Mouse (Mus musculus): ENCODE data around the gene Mt3. TPM values are rescaled to one million over a fixed set of nuclear protein-coding genes. Genes with fewer than 3 reads are reported as not detected.

The Mt3 gene
- polyA plus RNA-seq (2012; rRNA removed) (2.0 and 3.3 TPM in 2 replicates), polyA plus RNA-seq (2014; fragmentation: Nextera tagmentation; extraction: Ambion mirVana) (2.8 and 3.8 TPM in 2 replicates)

GRCm38 (mm10) chr8:94152513-94153300 is at the start of gene Mt3:
Gene Mt3 (plus strand): TSS chr8:94152607.
- no peak within 1 kb of the TSS for H3K9ac ChIP-seq (ENCODE audit: low read depth, low read length, severe bottlenecking)
- H3K4me1 ChIP-seq (ENCODE audit: control insufficient read depth, insufficient read depth, low read length): peaks cover 17% of the 10 kb centered on the region
- H3K36me3 ChIP-seq (ENCODE audit: control insufficient read depth, insufficient read depth, low read length): no peaks in the 10 kb centered on the region
- H3K9me3 ChIP-seq (ENCODE audit: control insufficient read depth, low read length): no peaks in the 10 kb centered on the region
- TF ChIP-seq POLR2A (IDR thresholded peaks at IDR 0.05; ENCODE audit: borderline replicate concordance, extremely low read depth, insufficient read depth, insufficient read length): no peak
- H3K4me3 ChIP-seq (replicated peaks; ENCODE audit: low read length): peak within 1 kb of the TSS; percentile 19; the same call in 1 of the 2 replicates
- ATAC-seq (ENCODE audit: low FRiP score, low read depth) (peak; percentile 63; the same call in 1 of the 2 replicates), DNase-seq (ENCODE audit: low spot score) (peak; percentile 49)
- WGBS: 2% methylated on average over 26 of the region's 29 CpGs
- peak within 1 kb of the TSS; percentile 41 for H3K4me2 ChIP-seq (replicated peaks; ENCODE audit: low read depth, low read length, severe bottlenecking)
- H3K27me3 ChIP-seq (ENCODE audit: control insufficient read depth, insufficient read depth, low read length): peaks cover 9% of the 10 kb centered on the region; the same call in 1 of the 2 replicates
- no peak within 1 kb of the TSS for H3K27ac ChIP-seq (replicated peaks; ENCODE audit: low read depth, low read length)

GRCm38 (mm10) chr8:94104146-94104545 is 48.3 kb upstream of the Mt3 start:
- WGBS: 46% methylated on average over 5 of the region's 5 CpGs
- H3K36me3 ChIP-seq (ENCODE audit: control insufficient read depth, insufficient read depth, low read length): no peaks in the 10 kb centered on the region
- no peak overlapping the region for H3K9ac ChIP-seq (ENCODE audit: low read depth, low read length, severe bottlenecking)
- H3K27me3 ChIP-seq (ENCODE audit: control insufficient read depth, insufficient read depth, low read length): no peaks in the 10 kb centered on the region
- H3K4me1 ChIP-seq (ENCODE audit: control insufficient read depth, insufficient read depth, low read length): peaks cover under 1% of the 10 kb centered on the region; the same call in 1 of the 2 replicates
- no peak overlapping the region for H3K27ac ChIP-seq (replicated peaks; ENCODE audit: low read depth, low read length)
- ATAC-seq (ENCODE audit: low FRiP score, low read depth): no peak
- H3K9me3 ChIP-seq (ENCODE audit: control insufficient read depth, low read length): no peaks in the 10 kb centered on the region
- no peak for TF ChIP-seq POLR2A (IDR thresholded peaks at IDR 0.05; ENCODE audit: borderline replicate concordance, extremely low read depth, insufficient read depth, insufficient read length)
- no peak overlapping the region for H3K4me2 ChIP-seq (replicated peaks; ENCODE audit: low read depth, low read length, severe bottlenecking)
- no peak overlapping the region for H3K4me3 ChIP-seq (replicated peaks; ENCODE audit: low read length)
- DNase-seq (ENCODE audit: low spot score): no peak

- no peaks in the 10 kb centered on the region for H3K27me3 ChIP-seq (ENCODE audit: control insufficient read depth, insufficient read depth, low read length)
- H3K27ac ChIP-seq (replicated peaks; ENCODE audit: low read depth, low read length): no peak overlapping the region
- no peaks in the 10 kb centered on the region for H3K36me3 ChIP-seq (ENCODE audit: control insufficient read depth, insufficient read depth, low read length)
- no peak overlapping the region for H3K4me2 ChIP-seq (replicated peaks; ENCODE audit: low read depth, low read length, severe bottlenecking)
- H3K4me1 ChIP-seq (ENCODE audit: control insufficient read depth, insufficient read depth, low read length): no peaks in the 10 kb centered on the region
- no peak overlapping the region for H3K9ac ChIP-seq (ENCODE audit: low read depth, low read length, severe bottlenecking)
- WGBS: 58% methylated on average over 3 of the region's 3 CpGs
- ATAC-seq (ENCODE audit: low FRiP score, low read depth): no peak
- TF ChIP-seq POLR2A (IDR thresholded peaks at IDR 0.05; ENCODE audit: borderline replicate concordance, extremely low read depth, insufficient read depth, insufficient read length): no peak
- no peaks in the 10 kb centered on the region for H3K9me3 ChIP-seq (ENCODE audit: control insufficient read depth, low read length)
- no peak overlapping the region for H3K4me3 ChIP-seq (replicated peaks; ENCODE audit: low read length)
- no peak for DNase-seq (ENCODE audit: low spot score)
These were observed 44.5 kb upstream of the Mt3 start for GRCm38 (mm10) chr8:94107871-94108270.

GRCm38 (mm10) chr8:94109396-94109795 is 43.0 kb upstream of the Mt3 start:
- H3K9ac ChIP-seq (ENCODE audit: low read depth, low read length, severe bottlenecking): no peak overlapping the region
- WGBS: 87% methylated on average over 6 of the region's 6 CpGs
- H3K27me3 ChIP-seq (ENCODE audit: control insufficient read depth, insufficient read depth, low read length): no peaks in the 10 kb centered on the region
- no peak overlapping the region for H3K27ac ChIP-seq (replicated peaks; ENCODE audit: low read depth, low read length)
- no peak overlapping the region for H3K4me3 ChIP-seq (replicated peaks; ENCODE audit: low read length)
- no peaks in the 10 kb centered on the region for H3K36me3 ChIP-seq (ENCODE audit: control insufficient read depth, insufficient read depth, low read length)
- TF ChIP-seq POLR2A (IDR thresholded peaks at IDR 0.05; ENCODE audit: borderline replicate concordance, extremely low read depth, insufficient read depth, insufficient read length): no peak
- ATAC-seq (ENCODE audit: low FRiP score, low read depth) (no peak), DNase-seq (ENCODE audit: low spot score) (no peak)
- H3K4me2 ChIP-seq (replicated peaks; ENCODE audit: low read depth, low read length, severe bottlenecking): no peak overlapping the region
- no peaks in the 10 kb centered on the region for H3K4me1 ChIP-seq (ENCODE audit: control insufficient read depth, insufficient read depth, low read length)
- H3K9me3 ChIP-seq (ENCODE audit: control insufficient read depth, low read length): no peaks in the 10 kb centered on the region

- H3K9me3 ChIP-seq (ENCODE audit: control insufficient read depth, low read length): no peaks in the 10 kb centered on the region
- no peak overlapping the region for H3K9ac ChIP-seq (ENCODE audit: low read depth, low read length, severe bottlenecking)
- H3K36me3 ChIP-seq (ENCODE audit: control insufficient read depth, insufficient read depth, low read length): no peaks in the 10 kb centered on the region
- no peak for TF ChIP-seq POLR2A (IDR thresholded peaks at IDR 0.05; ENCODE audit: borderline replicate concordance, extremely low read depth, insufficient read depth, insufficient read length)
- H3K27ac ChIP-seq (replicated peaks; ENCODE audit: low read depth, low read length): no peak overlapping the region
- H3K4me2 ChIP-seq (replicated peaks; ENCODE audit: low read depth, low read length, severe bottlenecking): no peak overlapping the region
- no peak overlapping the region for H3K4me3 ChIP-seq (replicated peaks; ENCODE audit: low read length)
- H3K4me1 ChIP-seq (ENCODE audit: control insufficient read depth, insufficient read depth, low read length): no peaks in the 10 kb centered on the region
- no peaks in the 10 kb centered on the region for H3K27me3 ChIP-seq (ENCODE audit: control insufficient read depth, insufficient read depth, low read length)
- DNase-seq (ENCODE audit: low spot score) (no peak), ATAC-seq (ENCODE audit: low FRiP score, low read depth) (no peak)
- 73% methylated on average over 5 of the region's 5 CpGs for WGBS
These were observed 42.6 kb upstream of the Mt3 start for GRCm38 (mm10) chr8:94109835-94110234.

Data from limb, embryonic 14.5 days (tissue).